Mouse (Mus musculus): ENCODE data around the gene Dhx16. TPM values are rescaled to one million over a fixed set of nuclear protein-coding genes. Genes with fewer than 3 reads are reported as not detected.
A peak's percentile ranks its signal among the peaks of the same experiment; 100 is the strongest.
"Not testable (repeated sequence)": the region's sequence is repeated elsewhere in the genome, so short reads cannot be mapped to it uniquely, and the experiment has no call there.

Dhx16 gene
- total and polyA plus RNA-seq, 2 experiments = 18.5 to 52.2 TPM

GRCm38 (mm10) chr17:35838570-35838969 lies 41.0 kb upstream of the Dhx16 start:
- TF ChIP-seq POLR2A (IDR thresholded peaks at IDR 0.05; ENCODE audit: extremely low read depth, insufficient read depth, low read length) (no peak), CTCF (IDR thresholded peaks at IDR 0.05; ENCODE audit: low read depth, low read length) (no peak)
- Histone ChIP-seq H3K79me2 (ENCODE audit: control insufficient read depth, insufficient read depth, low read length) (no peaks in the 10 kb centered on the region), H3K4me3 (ENCODE audit: insufficient read depth, low read depth, low read length) (no peak overlapping the region), H3K9ac (ENCODE audit: low read depth, low read length) (no peak overlapping the region), H3K27ac (replicated peaks; ENCODE audit: insufficient read depth, low read depth, low read length) (no peak overlapping the region), H3K4me1 (ENCODE audit: control insufficient read depth, insufficient read depth, low read length) (peaks cover 18% of the 10 kb centered on the region), H3K36me3 (ENCODE audit: control insufficient read depth, insufficient read depth, low read length) (no peaks in the 10 kb centered on the region), H3K27me3 (ENCODE audit: control insufficient read depth, insufficient read depth, low read length) (no peaks in the 10 kb centered on the region)
- no peak for DNase-seq (ENCODE audit: extremely low read depth, low read depth, low spot score)
- WGBS = 19% methylated on average over 5 of the region's 5 CpGs

GRCm38 (mm10) chr17:35839002-35839401 lies 40.6 kb upstream of the Dhx16 start:
- not testable (repeated sequence) for H3K27ac ChIP-seq (replicated peaks; ENCODE audit: insufficient read depth, low read depth, low read length); H3K4me3 ChIP-seq (ENCODE audit: insufficient read depth, low read depth, low read length)

GRCm38 (mm10) chr17:35840561-35840960 lies 39.1 kb upstream of the Dhx16 start:
- TF ChIP-seq POLR2A (IDR thresholded peaks at IDR 0.05; ENCODE audit: extremely low read depth, insufficient read depth, low read length) = no peak
- no peak for TF ChIP-seq CTCF (IDR thresholded peaks at IDR 0.05; ENCODE audit: low read depth, low read length)
- H3K4me3 ChIP-seq (ENCODE audit: insufficient read depth, low read depth, low read length) = peak overlapping the region; percentile 44; the same call in 1 of the 2 replicates
- H3K36me3 ChIP-seq (ENCODE audit: control insufficient read depth, insufficient read depth, low read length) = no peaks in the 10 kb centered on the region; the same call in 1 of the 2 replicates
- H3K27me3 ChIP-seq (ENCODE audit: control insufficient read depth, insufficient read depth, low read length) = no peaks in the 10 kb centered on the region
- no peak for DNase-seq (ENCODE audit: extremely low read depth, low read depth, low spot score)
- no peaks in the 10 kb centered on the region for H3K79me2 ChIP-seq (ENCODE audit: control insufficient read depth, insufficient read depth, low read length)
- no peak overlapping the region for H3K9ac ChIP-seq (ENCODE audit: low read depth, low read length)
- H3K4me1 ChIP-seq (ENCODE audit: control insufficient read depth, insufficient read depth, low read length) = peaks cover 11% of the 10 kb centered on the region
- H3K27ac ChIP-seq (replicated peaks; ENCODE audit: insufficient read depth, low read depth, low read length) = no peak overlapping the region
- WGBS = 50% methylated on average over 14 of the region's 14 CpGs

More at GRCm38 (mm10) chr17:35839002-35839401, 40.6 kb upstream of the Dhx16 start:
- peaks cover 18% of the 10 kb centered on the region for H3K4me1 ChIP-seq (ENCODE audit: control insufficient read depth, insufficient read depth, low read length)
- H3K79me2 ChIP-seq (ENCODE audit: control insufficient read depth, insufficient read depth, low read length); H3K27me3 ChIP-seq (ENCODE audit: control insufficient read depth, insufficient read depth, low read length); DNase-seq (ENCODE audit: extremely low read depth, low read depth, low spot score); H3K9ac ChIP-seq (ENCODE audit: low read depth, low read length); H3K36me3 ChIP-seq (ENCODE audit: control insufficient read depth, insufficient read depth, low read length): not testable (repeated sequence)
- 85% methylated on average over 3 of the region's 3 CpGs for WGBS

GRCm38 (mm10) chr17:35841076-35841950 lies 38.3 kb upstream of the Dhx16 start, which contains the start of gene Mdc1:
Gene Mdc1, plus strand, starts transcription at chr17:35841515.
- Histone ChIP-seq H3K36me3 (ENCODE audit: control insufficient read depth, insufficient read depth, low read length) (peaks cover 4% of the 10 kb centered on the region; the same call in 1 of the 2 replicates), H3K4me3 (ENCODE audit: insufficient read depth, low read depth, low read length) (peak within 1 kb of the TSS; percentile 56), H3K27me3 (ENCODE audit: control insufficient read depth, insufficient read depth, low read length) (no peaks in the 10 kb centered on the region), H3K27ac (replicated peaks; ENCODE audit: insufficient read depth, low read depth, low read length) (peak within 1 kb of the TSS; percentile 49), H3K79me2 (ENCODE audit: control insufficient read depth, insufficient read depth, low read length) (no peaks in the 10 kb centered on the region), H3K9ac (ENCODE audit: low read depth, low read length) (peak within 1 kb of the TSS; percentile 49), H3K4me1 (ENCODE audit: control insufficient read depth, insufficient read depth, low read length) (peaks cover 6% of the 10 kb centered on the region; the same call in 1 of the 2 replicates)
- TF ChIP-seq POLR2A (IDR thresholded peaks at IDR 0.05; ENCODE audit: extremely low read depth, insufficient read depth, low read length) (peak; percentile 54; the same call in 1 of the 2 replicates), CTCF (IDR thresholded peaks at IDR 0.05; ENCODE audit: low read depth, low read length) (no peak; the same call in 1 of the 2 replicates)
- WGBS = under 1% methylated on average over 59 of the region's 59 CpGs
- peak; percentile 98 for DNase-seq (ENCODE audit: extremely low read depth, low read depth, low spot score)

- DNase-seq (ENCODE audit: extremely low read depth, low read depth, low spot score) = no peak
- peak overlapping the region; percentile 49; the same call in 1 of the 2 replicates for H3K9ac ChIP-seq (ENCODE audit: low read depth, low read length)
- no peaks in the 10 kb centered on the region for H3K27me3 ChIP-seq (ENCODE audit: control insufficient read depth, insufficient read depth, low read length)
- no peak for TF ChIP-seq POLR2A (IDR thresholded peaks at IDR 0.05; ENCODE audit: extremely low read depth, insufficient read depth, low read length)
- TF ChIP-seq CTCF (IDR thresholded peaks at IDR 0.05; ENCODE audit: low read depth, low read length) = no peak
- H3K79me2 ChIP-seq (ENCODE audit: control insufficient read depth, insufficient read depth, low read length) = no peaks in the 10 kb centered on the region
- H3K4me3 ChIP-seq (ENCODE audit: insufficient read depth, low read depth, low read length) = peak overlapping the region; percentile 56
- peaks cover 5% of the 10 kb centered on the region; the same call in 1 of the 2 replicates for H3K36me3 ChIP-seq (ENCODE audit: control insufficient read depth, insufficient read depth, low read length)
- 19% methylated on average over 11 of the region's 11 CpGs for WGBS
- peak overlapping the region; percentile 16; the same call in 1 of the 2 replicates for H3K27ac ChIP-seq (replicated peaks; ENCODE audit: insufficient read depth, low read depth, low read length)
- H3K4me1 ChIP-seq (ENCODE audit: control insufficient read depth, insufficient read depth, low read length) = peaks cover 2% of the 10 kb centered on the region; the same call in 1 of the 2 replicates
Observed at GRCm38 (mm10) chr17:35842006-35842405, 37.6 kb upstream of the Dhx16 start.

Data from liver, adult 2 months (tissue).